Mouse (Mus musculus) gastrocnemius, postnatal 4 days (tissue): ENCODE data around the gene Zkscan1. TPM values are rescaled to one million over a fixed set of nuclear protein-coding genes. Genes with fewer than 3 reads are reported as not detected.

Experiments
- DNase-seq, 2 experiments: peaks; one replicate each; pipeline ENCODE4 v3.0.0; 2021 to 2022; ENCODE audit warnings: low spot score in 2 of 2, mixed read lengths in 2 of 2
- total RNA-seq, 2 experiments: library from RNA; stranded (reverse); gene quantifications; 2 replicates each; pipeline ENCODE4 v1.2.3; 2021

The Zkscan1 gene
- total RNA-seq, 2 experiments from 2014 or later = 18.7 to 19.4 TPM

GRCm38 (mm10) chr5:138116255-138117198 is 31.6 kb downstream of the Zkscan1 start, which contains the start of gene Zscan21:
Gene Zscan21 (plus strand): TSS chr5:138116903.
- peak; percentile 82 to 89 for DNase-seq

GRCm38 (mm10) chr5:138117199-138118015 is 32.5 kb downstream of the Zkscan1 start:
- DNase-seq = no peak

- no peak for DNase-seq
Observed at GRCm38 (mm10) chr5:138118041-138118440, 33.2 kb downstream of the Zkscan1 start.

DNA sequence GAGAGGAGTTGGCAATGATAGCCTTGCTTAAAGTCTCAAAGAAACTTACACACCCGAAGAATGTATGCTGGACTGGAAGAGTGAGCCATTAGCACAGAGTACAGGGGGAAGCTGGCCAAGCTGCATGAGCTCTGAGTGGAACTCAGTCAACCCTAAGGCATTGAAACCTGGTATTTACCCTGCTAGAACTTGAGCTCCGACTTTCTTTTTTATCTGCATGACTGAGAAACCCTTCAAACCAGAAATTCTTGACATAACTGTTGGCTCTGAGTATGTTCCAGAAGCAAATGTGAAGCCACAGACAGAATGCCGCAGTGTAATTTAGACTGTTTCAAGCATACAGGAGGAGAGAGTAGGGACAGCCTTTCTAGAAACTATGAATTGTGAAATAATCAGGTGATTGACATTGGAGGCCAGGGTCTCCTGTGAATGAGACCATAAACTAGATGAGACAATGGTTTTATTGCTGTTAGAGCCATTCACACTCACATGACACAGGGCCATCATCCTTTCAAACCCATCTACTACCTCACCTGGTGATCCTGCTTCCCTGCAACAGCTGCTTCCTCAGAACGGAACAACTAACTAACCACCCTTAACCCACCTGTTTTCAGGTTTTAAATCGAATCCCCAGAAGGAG is 47.7 kb downstream of the Zkscan1 start:
- no peak for DNase-seq

- no peak for DNase-seq
Observed at GRCm38 (mm10) chr5:138137257-138137656, 52.4 kb downstream of the Zkscan1 start.

- DNase-seq = peak in 1 of 2 experiments; percentile 13
Observed at GRCm38 (mm10) chr5:138137935-138138549, 53.2 kb downstream of the Zkscan1 start.

DNA sequence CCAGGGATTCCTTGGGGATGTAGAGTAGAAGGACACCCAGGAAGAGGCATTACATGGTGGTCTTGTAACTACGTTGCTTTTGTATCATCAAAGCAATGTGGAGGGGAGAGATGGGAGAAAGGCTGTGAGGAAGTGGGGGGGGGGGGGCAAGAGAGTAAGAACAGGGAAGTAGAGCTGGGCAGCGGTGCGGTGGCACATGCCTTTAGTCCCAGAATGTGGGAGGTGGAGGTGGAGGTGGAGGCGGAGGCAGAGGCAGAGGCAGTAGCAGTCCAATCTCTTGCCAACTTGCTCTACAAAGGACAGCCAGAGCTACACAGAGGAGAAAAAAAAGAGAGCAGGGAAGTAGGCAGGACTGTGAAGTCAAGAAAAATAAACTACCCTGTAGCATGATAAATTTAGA is 53.7 kb downstream of the Zkscan1 start:
- no peak for DNase-seq

DNA sequence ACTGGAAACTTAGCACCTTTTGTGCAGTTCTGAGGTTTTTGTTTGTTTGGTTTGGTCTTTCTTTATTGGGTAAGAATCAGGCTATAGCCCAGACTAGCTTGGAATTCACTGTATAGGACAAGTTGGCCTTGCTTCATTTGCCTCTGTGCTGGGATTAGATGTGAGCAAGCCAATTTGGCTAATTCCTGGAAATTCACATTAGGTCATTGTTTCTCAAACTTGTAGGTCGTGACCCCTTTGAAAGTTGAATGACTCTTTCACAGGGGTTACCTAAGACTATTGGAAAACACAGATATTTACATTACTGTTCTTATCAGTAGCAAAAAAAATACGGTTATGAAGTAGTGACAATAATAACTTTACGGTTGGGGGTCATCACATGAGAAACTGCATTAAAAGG is 69.5 kb downstream of the Zkscan1 start:
- no peak for DNase-seq

DNA sequence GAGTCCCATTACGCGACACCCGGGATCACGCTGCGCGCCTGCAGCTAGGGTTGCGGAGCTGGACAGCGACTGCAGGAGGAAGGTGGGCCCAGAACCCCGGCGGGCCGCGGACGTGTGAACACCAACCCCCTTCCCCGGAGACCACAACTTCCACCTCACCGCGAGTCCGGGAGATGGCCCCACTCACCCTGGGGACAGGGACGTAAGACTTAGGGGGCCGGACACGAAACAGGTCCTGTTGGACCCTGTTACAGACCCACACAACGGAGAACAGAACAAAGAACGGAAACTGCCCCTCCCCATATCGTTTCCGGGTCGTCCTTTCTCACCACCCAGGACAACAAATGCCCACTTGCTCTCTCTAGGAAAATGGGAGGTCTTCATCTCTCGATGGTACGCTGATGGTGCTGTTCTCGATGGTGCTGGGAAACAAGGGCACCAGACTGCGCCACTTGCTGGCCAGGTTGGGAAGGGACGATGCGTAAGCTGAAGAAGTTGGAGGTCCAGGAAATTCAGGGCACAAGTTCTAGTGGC is 70.6 kb downstream of the Zkscan1 start, which contains the start of gene Zfp113:
Gene Zfp113 (minus strand): TSS at position 302 of the 534 bp plus-strand sequence.
- DNase-seq = peak; percentile 48 to 79

Other genes starting within 250 kb of the Zkscan1 start
- gene Pilra, start 248.8 kb upstream of the Zkscan1 start, total RNA-seq = 1 to 10 TPM; 1.7 to 2.4 TPM
- gene Pilrb1, start 227.0 kb upstream of the Zkscan1 start, total RNA-seq = under 1 TPM; 0.59 to 0.98 TPM
- gene Pilrb2, start 213.3 kb upstream of the Zkscan1 start, total RNA-seq = 1 to 10 TPM in 1 of 2 experiments, under 1 TPM in 1; 0.69 to 1.1 TPM
- under 1 TPM in 1 of 2 experiments, not detected in 1; 0.10 TPM for gene Cyp3a13, start 163.5 kb upstream of the Zkscan1 start, total RNA-seq
- 10 to 100 TPM in 1 of 2 experiments, 1 to 10 TPM in 1; 8.1 to 10.3 TPM for gene Gjc3, start 122.0 kb upstream of the Zkscan1 start, total RNA-seq
- 1 to 10 TPM in 1 of 2 experiments, under 1 TPM in 1; 0.37 to 1.2 TPM for gene Azgp1, start 103.6 kb upstream of the Zkscan1 start, total RNA-seq
- not detected for gene Smok3a, start 63.8 kb upstream of the Zkscan1 start, total RNA-seq
- not detected for gene Smok3b, start 63.7 kb upstream of the Zkscan1 start, total RNA-seq
- not detected for gene Smok3c, start 31.9 kb upstream of the Zkscan1 start, total RNA-seq
- gene Zscan21, start 31.8 kb downstream of the Zkscan1 start, total RNA-seq = 10 to 100 TPM; 19.6 to 23.0 TPM
- gene Zfp113, start 70.7 kb downstream of the Zkscan1 start, total RNA-seq = 10 to 100 TPM in 1 of 2 experiments, 1 to 10 TPM in 1; 9.9 to 10.3 TPM
- 100 to 1,000 TPM; 141 to 142 TPM for gene Cops6, start 76.0 kb downstream of the Zkscan1 start, total RNA-seq
- gene Ap4m1, start 86.9 kb downstream of the Zkscan1 start, total RNA-seq = 10 to 100 TPM; 22.1 to 24.1 TPM
- gene Mcm7, start 87.3 kb downstream of the Zkscan1 start, total RNA-seq = 10 to 100 TPM; 48.6 to 51.9 TPM
- gene Taf6, start 102.4 kb downstream of the Zkscan1 start, total RNA-seq = 10 to 100 TPM; 31.0 to 33.6 TPM
- gene Cnpy4, start 102.4 kb downstream of the Zkscan1 start, total RNA-seq = 10 to 100 TPM; 18.9 to 19.9 TPM
- 1 to 10 TPM; 5.6 to 5.7 TPM for gene Mblac1, start 109.2 kb downstream of the Zkscan1 start, total RNA-seq
- 1 to 10 TPM; 2.3 to 2.4 TPM for gene Nxpe5, start 140.8 kb downstream of the Zkscan1 start, total RNA-seq
- gene Lamtor4, start 170.4 kb downstream of the Zkscan1 start, total RNA-seq = 10 to 100 TPM; 52.9 to 54.9 TPM
- 1 to 10 TPM; 8.0 to 9.5 TPM for gene BC037034, start 178.9 kb downstream of the Zkscan1 start, total RNA-seq
- gene Gal3st4, start 187.8 kb downstream of the Zkscan1 start, total RNA-seq = under 1 TPM; 0.36 to 0.69 TPM
- gene Gm43720, start 194.9 kb downstream of the Zkscan1 start, total RNA-seq = not detected
- gene Gpc2, start 194.9 kb downstream of the Zkscan1 start, total RNA-seq = 1 to 10 TPM; 1.7 to 3.0 TPM
- 1 to 10 TPM in 1 of 2 experiments, under 1 TPM in 1; 0.54 to 1.4 TPM for gene Stag3, start 195.2 kb downstream of the Zkscan1 start, total RNA-seq